Mouse (Mus musculus): ENCODE measurements around the gene Pabpc5.
A peak's percentile ranks its signal among the peaks of the same experiment; 100 is the strongest.

The Pabpc5 gene

GRCm38 (mm10) chrX:119927081-119927571 is at the start of gene Pabpc5:
TSS of gene Pabpc5 (plus strand) at chrX:119927196.
- peak; percentile 65 for DNase-seq (ENCODE audit: extremely low spot score)

GRCm38 (mm10) chrX:119886957-119887593 is 39.9 kb upstream of the Pabpc5 start:
- DNase-seq (ENCODE audit: extremely low spot score): no peak

GRCm38 (mm10) chrX:119888326-119888920 is 38.6 kb upstream of the Pabpc5 start:
- DNase-seq (ENCODE audit: extremely low spot score): no peak

- no peak for DNase-seq (ENCODE audit: extremely low spot score)
These were observed 856 bp downstream of the Pabpc5 start for GRCm38 (mm10) chrX:119927852-119928251.
